Mouse (Mus musculus): ENCODE measurements around the gene Cbl.
"Not testable (repeated sequence)": the region's sequence is repeated elsewhere in the genome, so short reads cannot be mapped to it uniquely, and the experiment has no call there.

Gene Cbl

GRCm38 (mm10) chr9:44130581-44131275 is 103.1 kb downstream of the Cbl start:
- DNase-seq (ENCODE audit: low spot score), result no peak

GRCm38 (mm10) chr9:44130034-44130433 is 103.8 kb downstream of the Cbl start:
- DNase-seq (ENCODE audit: low spot score), result peak; percentile 57

- no peak for DNase-seq (ENCODE audit: low spot score)
These were observed 104.2 kb downstream of the Cbl start for GRCm38 (mm10) chr9:44129633-44130032.

DNA sequence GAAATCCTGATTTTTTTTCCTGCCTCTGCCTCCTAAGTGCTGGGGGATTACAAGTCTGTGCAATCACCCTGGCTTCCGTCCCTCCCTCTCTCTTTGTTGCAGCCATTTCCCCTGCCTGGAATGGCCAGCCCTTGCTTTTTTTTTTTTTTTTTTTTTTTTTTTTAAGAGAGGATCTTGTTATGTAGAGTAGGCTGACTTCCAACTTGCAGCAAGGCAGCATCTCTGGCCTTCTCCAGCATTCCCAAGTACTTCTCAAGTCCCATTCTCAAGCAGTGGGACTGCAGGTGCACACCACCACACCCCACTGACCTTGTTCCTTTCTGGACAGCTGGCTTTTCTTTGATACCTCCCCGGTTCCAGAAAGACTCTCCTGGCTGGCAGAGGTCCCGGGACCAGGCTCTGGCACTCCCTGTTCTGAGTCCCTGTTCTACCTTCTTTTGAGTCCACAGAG is 106.5 kb downstream of the Cbl start:
- DNase-seq (ENCODE audit: low spot score), result no peak

DNA sequence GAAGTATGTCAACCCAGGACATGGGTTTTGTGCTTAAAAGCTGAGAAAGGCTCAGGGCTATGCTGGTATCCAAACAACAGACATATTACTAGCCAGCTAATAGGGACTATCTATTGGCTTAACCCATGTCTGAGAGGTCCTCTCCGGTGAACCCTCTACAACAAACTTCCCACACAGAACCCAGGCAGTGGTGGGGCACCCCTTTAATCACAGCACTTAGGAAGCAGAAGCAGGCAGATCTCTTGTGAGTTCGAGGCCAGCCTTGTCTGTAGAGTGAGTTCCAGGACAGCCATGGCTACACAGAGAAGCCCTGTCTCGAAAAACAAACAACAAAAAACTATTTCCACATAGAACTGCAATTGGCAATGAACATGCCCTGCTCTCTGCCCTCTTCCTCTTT is 107.1 kb downstream of the Cbl start:
- no peak for DNase-seq (ENCODE audit: low spot score)

GRCm38 (mm10) chr9:44125546-44126428 is 108.1 kb downstream of the Cbl start:
- peak; percentile 73 for DNase-seq (ENCODE audit: low spot score)

DNA sequence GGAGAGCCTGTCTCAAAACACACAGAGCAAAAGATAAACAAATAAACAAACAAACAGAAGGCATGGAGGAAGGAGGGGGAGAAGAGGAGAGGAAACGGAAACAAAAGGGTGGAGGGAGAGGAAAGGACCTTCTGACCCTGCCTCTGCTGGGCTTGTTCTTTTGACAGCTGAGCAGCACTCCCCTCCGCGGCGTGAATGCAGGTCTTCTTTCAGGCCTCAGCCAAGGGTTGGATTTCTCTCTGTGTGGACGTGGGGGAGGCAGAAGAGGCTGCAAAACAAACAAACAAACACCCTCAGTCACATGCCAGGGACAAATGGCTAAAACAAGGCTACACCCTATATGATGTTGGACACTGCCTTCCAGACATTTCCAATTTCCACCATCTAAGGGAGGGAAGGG is 108.8 kb downstream of the Cbl start:
- no peak for DNase-seq (ENCODE audit: low spot score)

GRCm38 (mm10) chr9:44124317-44124716 is 109.5 kb downstream of the Cbl start:
- DNase-seq (ENCODE audit: low spot score), result no peak

GRCm38 (mm10) chr9:44119948-44120465 is 113.8 kb downstream of the Cbl start:
- no peak for DNase-seq (ENCODE audit: low spot score)

- DNase-seq (ENCODE audit: low spot score), result no peak
These were observed 114.8 kb downstream of the Cbl start for GRCm38 (mm10) chr9:44119011-44119410.

DNA sequence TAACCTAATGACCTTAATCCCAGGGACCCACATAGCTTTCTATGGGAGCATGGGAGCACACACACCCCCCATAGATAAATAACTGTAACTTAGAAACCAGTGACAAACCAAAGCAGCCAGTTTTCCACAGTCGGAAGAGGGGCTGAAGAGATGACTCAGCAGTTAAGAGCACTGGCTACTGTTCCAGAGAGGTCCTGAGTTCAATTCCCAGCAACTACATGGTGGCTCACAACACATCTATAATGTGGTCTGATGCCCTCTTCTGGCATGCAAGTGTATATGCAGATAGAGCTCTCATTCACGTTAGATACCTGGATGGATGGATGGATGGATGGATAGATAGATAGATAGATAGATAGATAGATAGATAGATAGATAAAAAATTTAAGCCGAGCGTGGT is 117.7 kb downstream of the Cbl start:
- no peak for DNase-seq (ENCODE audit: low spot score)

DNA sequence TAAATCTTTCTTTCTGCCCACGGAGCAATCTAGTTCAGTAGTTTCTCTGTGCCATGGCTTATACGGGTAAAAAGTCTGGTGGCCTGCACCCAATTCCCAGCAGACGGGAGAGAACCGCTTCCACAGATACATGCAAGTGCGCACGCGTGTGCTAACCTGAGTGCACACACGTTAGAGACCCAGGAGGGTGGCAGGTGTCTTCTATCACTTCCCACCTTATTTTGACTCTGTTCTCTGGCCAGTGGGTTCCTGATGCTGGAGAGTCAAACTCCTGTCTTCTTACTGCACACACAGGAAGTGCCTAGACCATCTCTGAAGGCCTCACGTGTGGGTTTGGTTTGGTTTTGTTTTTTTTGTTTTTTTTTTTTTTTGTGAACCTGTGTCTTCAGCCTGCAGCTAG is 118.2 kb downstream of the Cbl start:
- DNase-seq (ENCODE audit: low spot score), result no peak

- no peak for DNase-seq (ENCODE audit: low spot score)
These were observed 119.4 kb downstream of the Cbl start for GRCm38 (mm10) chr9:44114453-44114852.

GRCm38 (mm10) chr9:44113105-44113789 is 120.6 kb downstream of the Cbl start, which contains the start of the genes Gm49380 and Rnf26:
Gm49380 (minus strand) TSS chr9:44113500.
Rnf26 (minus strand) TSS chr9:44113517.
- DNase-seq (ENCODE audit: low spot score), result peak; percentile 91

- not testable (repeated sequence) for DNase-seq (ENCODE audit: low spot score)
These were observed 121.9 kb downstream of the Cbl start for GRCm38 (mm10) chr9:44111909-44112308.

- peak; percentile 63 for DNase-seq (ENCODE audit: low spot score)
These were observed 124.3 kb downstream of the Cbl start for GRCm38 (mm10) chr9:44109360-44110095.

- no peak for DNase-seq (ENCODE audit: low spot score)
These were observed 125.4 kb downstream of the Cbl start for GRCm38 (mm10) chr9:44108269-44109055.

DNA sequence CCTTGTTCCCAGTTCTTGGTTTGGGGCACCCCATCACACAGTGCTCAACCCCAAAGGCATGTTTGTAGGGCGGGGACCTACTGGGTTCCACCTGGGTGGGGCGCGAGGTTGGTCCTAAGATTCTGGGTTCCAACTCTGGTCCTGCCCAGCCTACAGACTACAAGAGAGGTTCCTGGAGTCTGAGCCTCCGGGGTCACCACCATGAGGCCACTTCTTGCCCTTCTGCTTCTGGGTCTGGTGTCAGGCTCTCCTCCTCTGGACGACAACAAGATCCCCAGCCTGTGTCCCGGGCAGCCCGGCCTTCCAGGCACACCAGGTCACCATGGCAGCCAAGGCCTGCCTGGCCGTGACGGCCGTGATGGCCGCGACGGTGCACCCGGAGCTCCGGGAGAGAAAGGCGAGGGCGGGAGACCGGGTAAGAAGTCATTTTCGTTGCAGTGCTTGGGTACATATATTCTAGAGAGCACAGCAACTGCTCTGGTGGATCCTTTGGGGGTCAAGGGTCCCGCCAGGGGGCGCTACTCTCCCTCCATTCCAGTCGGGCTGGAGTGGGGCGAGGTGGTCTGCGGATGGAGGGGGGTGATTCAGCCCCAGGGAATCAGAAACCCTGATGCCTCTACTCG is 126.2 kb downstream of the Cbl start:
- peak; percentile 73 for DNase-seq (ENCODE audit: low spot score)

DNA sequence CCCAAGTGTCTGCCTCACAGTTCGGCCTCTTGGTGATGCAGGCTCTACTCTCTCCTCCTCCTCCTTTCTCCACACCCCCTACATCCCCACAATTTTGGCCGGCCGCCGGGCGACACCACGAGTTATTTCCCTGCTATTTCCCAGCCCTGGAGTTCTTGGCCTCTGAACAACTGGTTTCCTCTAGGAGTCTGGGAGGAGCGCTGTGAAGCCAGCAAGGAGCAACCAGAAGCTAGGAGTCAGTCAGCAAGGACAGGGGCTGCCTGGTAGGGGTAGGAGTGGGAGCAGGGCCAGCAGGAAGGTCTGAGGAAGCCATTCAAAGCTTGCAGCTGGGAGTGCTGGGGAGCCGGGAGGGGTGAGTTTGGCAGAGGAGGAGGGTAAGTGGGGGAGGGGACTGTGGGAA is 126.7 kb downstream of the Cbl start, which contains the start of gene C1qtnf5:
Gene C1qtnf5, plus strand, starts transcription at position 136 of the 400 bp plus-strand sequence.
- peak; percentile 79 for DNase-seq (ENCODE audit: low spot score)

- no peak for DNase-seq (ENCODE audit: low spot score)
These were observed 127.3 kb downstream of the Cbl start for GRCm38 (mm10) chr9:44106596-44106995.
